Mouse (Mus musculus): ENCODE results near the gene Pacsin1. TPM values are rescaled to one million over a fixed set of nuclear protein-coding genes. Genes with fewer than 3 reads are reported as not detected.

The Pacsin1 gene
- total and polyA plus RNA-seq, 2 experiments from 2014 or later, result 50.3 to 85.2 TPM

DNA sequence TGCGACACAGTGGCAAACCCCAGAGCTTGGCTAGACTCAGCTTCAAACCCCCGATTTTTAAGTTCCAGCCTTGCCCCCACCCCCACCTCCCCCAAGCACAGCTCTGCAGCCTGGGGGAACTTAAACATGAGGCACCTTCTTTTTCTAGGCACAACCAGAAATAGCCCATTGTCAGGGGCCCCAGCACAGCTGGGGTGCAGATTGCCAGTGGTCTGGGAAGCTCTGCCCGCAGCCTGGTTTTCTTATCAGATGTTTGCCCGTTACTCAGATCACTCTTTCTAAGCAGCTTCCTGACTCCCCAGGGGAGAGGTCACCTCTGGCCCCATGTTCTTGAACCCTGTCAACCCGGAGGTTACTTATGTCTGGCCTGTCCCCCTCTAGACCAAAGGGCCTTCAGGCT, 1.1 kb downstream of the Pacsin1 start:
- peaks cover 11% of the 10 kb centered on the region; the same call in 1 of the 2 replicates for H3K4me1 ChIP-seq (ENCODE audit: insufficient read depth, low read length)
- no peaks in the 10 kb centered on the region for H3K27me3 ChIP-seq (ENCODE audit: insufficient read depth, low read length)
- H3K9ac ChIP-seq (replicated peaks; ENCODE audit: low read length, poor library complexity, severe bottlenecking), result peak overlapping the region; percentile 80
- WGBS, result 23% methylated on average over 5 of the region's 5 CpGs
- no peak for DNase-seq (ENCODE audit: low spot score)
- ATAC-seq (ENCODE audit: low FRiP score), result no peak
- peak overlapping the region; percentile 68 for H3K4me2 ChIP-seq (ENCODE audit: low read depth, low read length, poor library complexity, severe bottlenecking)
- no peak for TF ChIP-seq CTCF (IDR thresholded peaks at IDR 0.05)
- H3K36me3 ChIP-seq (ENCODE audit: insufficient read depth, low read length), result no peaks in the 10 kb centered on the region
- H3K4me3 ChIP-seq (ENCODE audit: low read depth, low read length), result peak overlapping the region; percentile 71
- H3K27ac ChIP-seq (ENCODE audit: low read depth, low read length), result peak overlapping the region; percentile 67; the same call in 1 of the 2 replicates
- no peaks in the 10 kb centered on the region for H3K9me3 ChIP-seq (ENCODE audit: low read length)

DNA sequence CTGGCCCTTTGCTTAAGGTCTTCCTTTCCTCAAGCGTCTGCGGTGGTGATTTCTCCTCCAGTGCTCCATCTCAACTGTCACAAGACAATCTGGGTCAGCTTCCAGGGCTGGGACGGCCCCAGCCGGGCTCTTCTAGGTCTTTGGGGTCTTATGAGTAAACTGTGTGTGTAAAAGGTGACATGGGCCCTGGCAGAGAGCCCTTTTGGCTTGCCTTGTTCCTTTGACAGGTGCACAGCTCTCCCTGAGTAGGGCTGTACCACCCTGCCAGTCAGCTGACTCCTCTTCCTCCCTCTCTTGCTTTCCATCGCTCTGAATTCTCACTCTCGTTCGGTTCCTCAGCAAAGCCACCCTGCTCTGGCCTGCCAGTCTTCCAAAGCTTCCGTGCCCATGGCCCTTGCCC, 1.8 kb downstream of the Pacsin1 start:
- Histone ChIP-seq H3K4me2 (ENCODE audit: low read depth, low read length, poor library complexity, severe bottlenecking) (peak overlapping the region; percentile 68; the same call in 1 of the 2 replicates), H3K27me3 (ENCODE audit: insufficient read depth, low read length) (no peaks in the 10 kb centered on the region), H3K9me3 (ENCODE audit: low read length) (no peaks in the 10 kb centered on the region), H3K36me3 (ENCODE audit: insufficient read depth, low read length) (no peaks in the 10 kb centered on the region), H3K4me3 (ENCODE audit: low read depth, low read length) (peak overlapping the region; percentile 71; the same call in 1 of the 2 replicates), H3K4me1 (ENCODE audit: insufficient read depth, low read length) (peaks cover 11% of the 10 kb centered on the region; the same call in 1 of the 2 replicates), H3K9ac (replicated peaks; ENCODE audit: low read length, poor library complexity, severe bottlenecking) (no peak overlapping the region), H3K27ac (ENCODE audit: low read depth, low read length) (no peak overlapping the region)
- WGBS, result 84% methylated on average over 8 of the region's 8 CpGs
- no peak for ATAC-seq (ENCODE audit: low FRiP score)
- no peak for TF ChIP-seq CTCF (IDR thresholded peaks at IDR 0.05)
- DNase-seq (ENCODE audit: low spot score), result no peak

DNA sequence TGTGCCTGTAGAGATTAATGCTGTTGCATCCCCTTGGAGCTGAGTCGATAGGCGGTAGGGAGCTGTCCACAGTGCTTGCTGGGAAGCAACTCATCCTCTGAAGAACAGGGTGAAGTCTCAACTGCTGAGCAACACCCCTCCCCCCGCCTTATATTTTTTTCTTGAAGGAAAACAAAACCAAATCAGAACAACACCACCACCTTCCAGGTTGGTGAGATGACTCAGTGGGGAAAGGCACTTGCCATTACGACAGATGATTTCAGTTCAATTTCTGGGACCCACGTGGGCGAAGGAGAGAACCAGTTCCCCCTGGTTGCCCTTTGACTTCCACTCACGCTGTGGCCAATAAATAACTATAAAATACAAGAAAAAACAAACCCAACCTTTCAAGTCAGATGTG, 3.5 kb downstream of the Pacsin1 start:
- Histone ChIP-seq H3K9ac (replicated peaks; ENCODE audit: low read length, poor library complexity, severe bottlenecking) (no peak overlapping the region), H3K9me3 (ENCODE audit: low read length) (no peaks in the 10 kb centered on the region), H3K4me1 (ENCODE audit: insufficient read depth, low read length) (peaks cover 11% of the 10 kb centered on the region; the same call in 1 of the 2 replicates), H3K4me2 (ENCODE audit: low read depth, low read length, poor library complexity, severe bottlenecking) (no peak overlapping the region), H3K27ac (ENCODE audit: low read depth, low read length) (no peak overlapping the region), H3K4me3 (ENCODE audit: low read depth, low read length) (no peak overlapping the region), H3K36me3 (ENCODE audit: insufficient read depth, low read length) (no peaks in the 10 kb centered on the region), H3K27me3 (ENCODE audit: insufficient read depth, low read length) (no peaks in the 10 kb centered on the region)
- ATAC-seq (ENCODE audit: low FRiP score), result no peak
- no peak for TF ChIP-seq CTCF (IDR thresholded peaks at IDR 0.05)
- 76% methylated on average over 7 of the region's 7 CpGs for WGBS
- DNase-seq (ENCODE audit: low spot score), result no peak

DNA sequence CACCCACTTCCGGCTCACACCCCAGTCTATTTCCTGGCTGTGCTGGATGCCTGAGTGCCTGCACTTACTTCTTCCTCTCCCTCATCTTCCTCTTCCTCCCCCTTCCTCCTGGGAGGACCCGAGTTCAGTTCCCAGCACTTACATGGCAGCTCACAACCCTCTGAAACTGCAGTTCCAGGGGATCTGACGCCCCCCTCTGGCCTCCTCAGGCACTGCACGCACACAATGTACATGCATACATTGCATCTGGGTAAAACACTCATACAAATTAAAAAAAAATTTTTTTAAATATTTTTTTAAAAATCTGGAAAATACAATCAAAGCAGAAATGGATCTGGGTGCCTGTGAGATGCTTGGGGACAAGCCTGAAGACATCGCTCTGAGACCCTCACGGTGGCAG, 16.4 kb downstream of the Pacsin1 start:
- no peak for ATAC-seq (ENCODE audit: low FRiP score)
- Histone ChIP-seq H3K4me1 (ENCODE audit: insufficient read depth, low read length) (no peaks in the 10 kb centered on the region), H3K36me3 (ENCODE audit: insufficient read depth, low read length) (no peaks in the 10 kb centered on the region), H3K4me2 (ENCODE audit: low read depth, low read length, poor library complexity, severe bottlenecking) (no peak overlapping the region), H3K9me3 (ENCODE audit: low read length) (no peaks in the 10 kb centered on the region), H3K9ac (replicated peaks; ENCODE audit: low read length, poor library complexity, severe bottlenecking) (no peak overlapping the region), H3K27ac (ENCODE audit: low read depth, low read length) (no peak overlapping the region), H3K4me3 (ENCODE audit: low read depth, low read length) (no peak overlapping the region), H3K27me3 (ENCODE audit: insufficient read depth, low read length) (no peaks in the 10 kb centered on the region)
- no peak for DNase-seq (ENCODE audit: low spot score)
- WGBS, result 83% methylated on average over 6 of the region's 6 CpGs
- peak; percentile 25 for TF ChIP-seq CTCF (IDR thresholded peaks at IDR 0.05)

DNA sequence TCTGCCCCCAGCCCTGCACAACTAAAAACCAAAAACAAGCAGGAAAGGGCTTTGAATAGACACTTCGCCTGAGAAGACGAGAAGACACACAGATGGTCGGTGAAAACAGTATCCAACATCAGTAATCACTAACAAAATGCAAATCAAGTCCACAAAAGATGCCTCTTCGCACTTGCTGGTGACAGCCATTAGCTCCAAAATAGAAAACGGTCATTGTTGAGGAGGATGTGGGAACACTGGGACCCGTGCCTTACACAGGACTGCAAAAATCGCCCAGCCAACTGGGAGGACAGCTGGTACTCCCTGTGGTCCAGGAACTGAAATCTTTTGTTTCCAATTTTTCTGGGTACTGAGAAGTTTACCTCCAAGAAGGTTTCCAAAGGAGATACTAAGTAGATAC, 18.6 kb downstream of the Pacsin1 start:
- H3K27me3 ChIP-seq (ENCODE audit: insufficient read depth, low read length), result no peaks in the 10 kb centered on the region
- H3K4me3 ChIP-seq (ENCODE audit: low read depth, low read length), result no peak overlapping the region
- no peak for TF ChIP-seq CTCF (IDR thresholded peaks at IDR 0.05)
- ATAC-seq (ENCODE audit: low FRiP score), result no peak
- 76% methylated on average over 7 of the region's 7 CpGs for WGBS
- H3K36me3 ChIP-seq (ENCODE audit: insufficient read depth, low read length), result no peaks in the 10 kb centered on the region
- H3K27ac ChIP-seq (ENCODE audit: low read depth, low read length), result no peak overlapping the region
- H3K4me1 ChIP-seq (ENCODE audit: insufficient read depth, low read length), result no peaks in the 10 kb centered on the region
- no peaks in the 10 kb centered on the region for H3K9me3 ChIP-seq (ENCODE audit: low read length)
- no peak for DNase-seq (ENCODE audit: low spot score)
- no peak overlapping the region for H3K4me2 ChIP-seq (ENCODE audit: low read depth, low read length, poor library complexity, severe bottlenecking)
- H3K9ac ChIP-seq (replicated peaks; ENCODE audit: low read length, poor library complexity, severe bottlenecking), result no peak overlapping the region

DNA sequence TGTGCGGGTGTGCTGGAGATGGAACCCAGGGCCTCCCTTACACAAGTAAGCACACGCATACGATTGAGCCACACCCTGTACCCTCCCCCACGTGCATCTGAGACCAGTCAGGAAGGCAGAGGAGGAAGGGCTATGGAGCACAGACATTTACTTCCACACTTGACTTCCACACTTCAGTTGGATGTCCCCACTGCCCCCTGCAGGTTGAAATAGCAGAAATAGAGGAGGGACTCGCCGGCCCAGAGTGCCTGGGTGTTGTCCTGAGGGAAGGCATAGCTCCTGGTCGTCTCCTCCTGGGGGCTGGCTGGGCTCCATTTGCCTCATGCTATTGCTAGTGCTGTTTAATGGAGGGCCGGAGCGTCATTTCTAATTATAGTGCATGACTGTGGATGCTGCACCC, 20.1 kb downstream of the Pacsin1 start:
- H3K27me3 ChIP-seq (ENCODE audit: insufficient read depth, low read length), result no peaks in the 10 kb centered on the region
- no peaks in the 10 kb centered on the region for H3K4me1 ChIP-seq (ENCODE audit: insufficient read depth, low read length)
- no peak for ATAC-seq (ENCODE audit: low FRiP score)
- DNase-seq (ENCODE audit: low spot score), result no peak
- no peak overlapping the region for H3K27ac ChIP-seq (ENCODE audit: low read depth, low read length)
- no peaks in the 10 kb centered on the region for H3K9me3 ChIP-seq (ENCODE audit: low read length)
- H3K4me2 ChIP-seq (ENCODE audit: low read depth, low read length, poor library complexity, severe bottlenecking), result no peak overlapping the region
- no peaks in the 10 kb centered on the region for H3K36me3 ChIP-seq (ENCODE audit: insufficient read depth, low read length)
- TF ChIP-seq CTCF (IDR thresholded peaks at IDR 0.05), result peak; percentile 52
- no peak overlapping the region for H3K4me3 ChIP-seq (ENCODE audit: low read depth, low read length)
- H3K9ac ChIP-seq (replicated peaks; ENCODE audit: low read length, poor library complexity, severe bottlenecking), result no peak overlapping the region
- WGBS, result 70% methylated on average over 9 of the region's 9 CpGs
